Mouse (Mus musculus) bone marrow, adult 2 months (tissue): ENCODE results near the gene Sipa1l1.

ENCODE experiments used
- CTCF ChIP-seq: fragments of 200-500 bp; IDR thresholded peaks from 2 replicates; pipeline ENCODE4 v1.5.1; 2011; ENCODE audit warnings: low read length, control low read depth; ENCODE audit not compliant: control insufficient read depth, insufficient read depth
- POLR2A ChIP-seq: fragments of 200-500 bp; IDR thresholded peaks from 2 replicates; pipeline ENCODE4 v1.6.1; 2011; ENCODE audit warnings: low read depth, mild to moderate bottlenecking, control low read depth, low read length, borderline replicate concordance; ENCODE audit not compliant: control insufficient read depth

DNA sequence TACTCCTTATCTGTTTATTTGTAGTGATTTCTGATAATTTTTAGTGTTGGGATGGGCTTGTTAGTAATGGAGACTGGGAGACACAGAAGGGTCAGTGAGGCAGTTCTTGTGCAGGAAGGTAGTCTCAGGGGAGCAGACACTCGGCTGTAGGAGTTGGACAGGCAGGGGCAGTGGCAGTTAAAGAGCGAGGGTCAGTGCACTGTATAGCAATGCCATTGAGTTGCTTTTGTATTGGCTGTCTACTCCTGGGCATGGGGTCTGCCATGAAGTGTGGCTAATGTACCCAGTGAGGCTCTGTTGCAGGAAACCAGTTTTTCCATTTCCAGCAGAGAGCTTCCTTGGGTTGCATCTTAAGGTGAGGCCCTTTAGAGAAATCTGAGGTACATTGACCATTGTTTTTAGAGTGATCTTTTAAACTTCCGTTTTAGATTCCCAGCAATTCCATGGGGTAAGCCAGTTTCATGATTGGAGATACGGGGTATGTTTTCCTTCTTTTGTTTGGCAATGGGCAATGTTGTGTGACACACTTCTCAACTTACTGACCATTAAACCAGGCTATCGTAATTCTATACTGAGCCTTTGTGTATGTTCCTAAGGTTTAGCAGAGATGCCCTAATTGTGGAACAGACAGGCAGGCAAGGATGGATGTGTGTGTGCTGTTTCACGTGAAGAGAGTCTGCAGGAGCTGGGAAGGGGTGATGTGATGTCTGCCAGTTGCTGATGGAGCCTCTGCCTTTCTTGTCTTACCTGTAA is 47.9 kb downstream of the Sipa1l1 start:
- TF ChIP-seq CTCF: no peak
- TF ChIP-seq POLR2A: no peak
